Mouse (Mus musculus): ENCODE measurements around the gene Vps35l. TPM values are rescaled to one million over a fixed set of nuclear protein-coding genes. Genes with fewer than 3 reads are reported as not detected.
A peak's percentile ranks its signal among the peaks of the same experiment; 100 is the strongest.

Vps35l gene
- polyA plus RNA-seq, 1 experiment: 33.2 TPM

- no peak for DNase-seq (ENCODE audit: low read depth, low spot score)
- 89% methylated on average over 13 of the region's 13 CpGs for WGBS
Observed at GRCm38 (mm10) chr7:118728846-118729587, 11.0 kb upstream of the Vps35l start.

- no peak for DNase-seq (ENCODE audit: low read depth, low spot score)
- WGBS: 85% methylated on average over 3 of the region's 3 CpGs
Observed at GRCm38 (mm10) chr7:118731781-118732180, 8.2 kb upstream of the Vps35l start.

- DNase-seq (ENCODE audit: low read depth, low spot score): no peak
- WGBS: 89% methylated on average over 13 of the region's 13 CpGs
Observed at GRCm38 (mm10) chr7:118733225-118733624, 6.8 kb upstream of the Vps35l start.

GRCm38 (mm10) chr7:118738730-118739129, 1.3 kb upstream of the Vps35l start:
- WGBS: 83% methylated on average over 1 of the region's 1 CpGs
- DNase-seq (ENCODE audit: low read depth, low spot score): no peak

GRCm38 (mm10) chr7:118740532-118741338, 709 bp downstream of the Vps35l start:
- DNase-seq (ENCODE audit: low read depth, low spot score): peak; percentile 97
- 2% methylated on average over 41 of the region's 41 CpGs for WGBS

- WGBS: 92% methylated on average over 6 of the region's 6 CpGs
- no peak for DNase-seq (ENCODE audit: low read depth, low spot score)
Observed at GRCm38 (mm10) chr7:118742278-118742677, 2.3 kb downstream of the Vps35l start.

GRCm38 (mm10) chr7:118744766-118745165, 4.7 kb downstream of the Vps35l start:
- DNase-seq (ENCODE audit: low read depth, low spot score): no peak
- WGBS: 89% methylated on average over 5 of the region's 5 CpGs

GRCm38 (mm10) chr7:118747891-118748672, 8.1 kb downstream of the Vps35l start:
- 93% methylated on average over 12 of the region's 12 CpGs for WGBS
- DNase-seq (ENCODE audit: low read depth, low spot score): no peak

- DNase-seq (ENCODE audit: low read depth, low spot score): no peak
- 70% methylated on average over 8 of the region's 8 CpGs for WGBS
Observed at GRCm38 (mm10) chr7:118749706-118750105, 9.7 kb downstream of the Vps35l start.

- WGBS: 90% methylated on average over 7 of the region's 7 CpGs
- DNase-seq (ENCODE audit: low read depth, low spot score): no peak
Observed at GRCm38 (mm10) chr7:118751625-118752024, 11.6 kb downstream of the Vps35l start.

GRCm38 (mm10) chr7:118755756-118756155, 15.7 kb downstream of the Vps35l start:
- 58% methylated on average over 7 of the region's 7 CpGs for WGBS
- DNase-seq (ENCODE audit: low read depth, low spot score): no peak

- 96% methylated on average over 24 of the region's 24 CpGs for WGBS
- DNase-seq (ENCODE audit: low read depth, low spot score): no peak
Observed at GRCm38 (mm10) chr7:118756490-118757265, 16.7 kb downstream of the Vps35l start.

- DNase-seq (ENCODE audit: low read depth, low spot score): no peak
- 75% methylated on average over 4 of the region's 4 CpGs for WGBS
Observed at GRCm38 (mm10) chr7:118758369-118758768, 18.3 kb downstream of the Vps35l start.

- 60% methylated on average over 5 of the region's 5 CpGs for WGBS
- no peak for DNase-seq (ENCODE audit: low read depth, low spot score)
Observed at GRCm38 (mm10) chr7:118759372-118759771, 19.3 kb downstream of the Vps35l start.

- 94% methylated on average over 11 of the region's 11 CpGs for WGBS
- no peak for DNase-seq (ENCODE audit: low read depth, low spot score)
Observed at GRCm38 (mm10) chr7:118763939-118764338, 23.9 kb downstream of the Vps35l start.

GRCm38 (mm10) chr7:118764725-118765124, 24.7 kb downstream of the Vps35l start:
- no peak for DNase-seq (ENCODE audit: low read depth, low spot score)
- 91% methylated on average over 14 of the region's 14 CpGs for WGBS

GRCm38 (mm10) chr7:118765604-118766003, 25.6 kb downstream of the Vps35l start:
- no peak for DNase-seq (ENCODE audit: low read depth, low spot score)
- WGBS: 45% methylated on average over 8 of the region's 8 CpGs

GRCm38 (mm10) chr7:118766119-118766833, 26.2 kb downstream of the Vps35l start:
- DNase-seq (ENCODE audit: low read depth, low spot score): peak; percentile 37
- 60% methylated on average over 18 of the region's 18 CpGs for WGBS

- DNase-seq (ENCODE audit: low read depth, low spot score): no peak
- 94% methylated on average over 5 of the region's 5 CpGs for WGBS
Observed at GRCm38 (mm10) chr7:118766834-118767224, 26.8 kb downstream of the Vps35l start.
